Mouse (Mus musculus) right cerebral cortex, postnatal 4 days (tissue): ENCODE measurements around the gene Krt77.

Source experiments
- DNase-seq: peaks from one replicate; pipeline ENCODE4 v3.0.0-alpha.2; 2022

Krt77 gene

GRCm38 (mm10) chr15:101829441-101829840 is 40.1 kb downstream of the Krt77 start:
- no peak for DNase-seq

GRCm38 (mm10) chr15:101821786-101822185 is 47.7 kb downstream of the Krt77 start:
- no peak for DNase-seq

- DNase-seq, result no peak
Measured at GRCm38 (mm10) chr15:101817875-101818274, 51.6 kb downstream of the Krt77 start, which contains the start of gene Krt2. TSS of gene Krt2 (minus strand) at chr15:101818169.
